Mouse (Mus musculus) kidney, embryonic 15.5 days (tissue): Measurements from ENCODE around the gene AL607142.1. TPM values are rescaled to one million over a fixed set of nuclear protein-coding genes. Genes with fewer than 3 reads are reported as not detected.

Source experiments
- ATAC-seq: fragments of 200-750 bp; cut with Nextera tagmentation; replicated peaks from 2 replicates; pipeline ENCODE4 v1.8.0; 2017; ENCODE audit warnings: moderate TSS enrichment; ENCODE audit not compliant: low FRiP score
- H3K27ac ChIP-seq: fragments of 300-500 bp; sonication (generic); 2 replicates; pipeline ENCODE4 v1.5.1; 2015; ENCODE audit warnings: mild to moderate bottlenecking, inconsistent platforms
- H3K27me3 ChIP-seq: fragments of 300-500 bp; sonication (generic); 2 replicates; pipeline ENCODE4 v1.6.1; 2015; ENCODE audit warnings: inconsistent platforms
- H3K36me3 ChIP-seq: fragments of 300-500 bp; sonication (generic); 2 replicates; pipeline ENCODE4 v1.6.1; 2015; ENCODE audit warnings: inconsistent platforms
- H3K4me1 ChIP-seq: fragments of 300-500 bp; sonication (generic); 2 replicates; pipeline ENCODE4 v1.6.1; 2015; ENCODE audit warnings: inconsistent platforms
- H3K4me2 ChIP-seq: fragments of 300-500 bp; sonication (generic); 2 replicates; pipeline ENCODE4 v1.6.1; 2015; ENCODE audit warnings: moderate library complexity, mild to moderate bottlenecking, inconsistent platforms
- H3K4me3 ChIP-seq: fragments of 300-500 bp; sonication (generic); replicated peaks from 2 replicates; pipeline ENCODE4 v1.5.1; 2015; ENCODE audit warnings: mild to moderate bottlenecking, inconsistent platforms
- H3K9ac ChIP-seq: fragments of 300-500 bp; sonication (generic); 2 replicates; pipeline ENCODE4 v1.6.1; 2015; ENCODE audit warnings: mild to moderate bottlenecking, inconsistent platforms
- H3K9me3 ChIP-seq: fragments of 300-500 bp; sonication (generic); replicated peaks from 2 replicates; pipeline ENCODE4 v1.6.1; 2016; ENCODE audit warnings: inconsistent platforms
- WGBS: fragments of 180-500 bp; shearing (Covaris S2); methylation state at CpG from one replicate; pipeline ENCODE4 v1.1.7; 2015; ENCODE audit warnings: mixed read lengths; 5-methylcytosine and 5-hydroxymethylcytosine counted together
- polyA plus RNA-seq: library from polyadenylated mRNA; unstranded; fragments of >200 nt; fragmentation: Nextera tagmentation; extraction: Ambion mirVana; gene quantifications from 2 replicates; pipeline ENCODE4 v1.2.1, GENCODE M21; 2015

The AL607142.1 gene
- polyA plus RNA-seq, 1 experiment from 2014 or later: not detected

DNA sequence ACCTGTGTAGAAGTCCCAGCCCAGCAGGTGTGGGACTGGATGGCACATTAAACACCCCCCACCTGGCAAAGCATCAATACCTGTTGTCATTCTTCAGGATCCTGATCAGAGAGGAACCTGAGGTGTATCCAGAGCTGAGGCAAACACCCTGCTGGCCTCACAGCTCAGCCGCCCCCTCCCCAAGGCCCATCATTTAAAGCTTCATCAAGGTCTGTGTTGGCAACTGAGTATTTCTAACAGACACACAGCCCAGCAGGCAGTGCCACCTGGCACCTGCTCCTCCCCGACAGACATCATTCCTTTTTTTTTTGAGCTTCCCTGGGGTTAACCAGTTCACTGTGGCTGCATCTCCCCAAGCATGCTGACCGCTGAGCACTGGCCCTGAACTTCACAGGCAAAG is 50.7 kb downstream of the AL607142.1 start:
- Histone ChIP-seq H3K27me3 (no peaks in the 10 kb centered on the region), H3K9ac (no peak overlapping the region), H3K4me1 (no peaks in the 10 kb centered on the region), H3K4me2 (no peak overlapping the region), H3K27ac (no peak overlapping the region), H3K9me3 (no peaks in the 10 kb centered on the region; the same call in 1 of the 2 replicates), H3K36me3 (no peaks in the 10 kb centered on the region), H3K4me3 (no peak overlapping the region)
- ATAC-seq: no peak
- 77% methylated on average over 3 of the region's 3 CpGs for WGBS

DNA sequence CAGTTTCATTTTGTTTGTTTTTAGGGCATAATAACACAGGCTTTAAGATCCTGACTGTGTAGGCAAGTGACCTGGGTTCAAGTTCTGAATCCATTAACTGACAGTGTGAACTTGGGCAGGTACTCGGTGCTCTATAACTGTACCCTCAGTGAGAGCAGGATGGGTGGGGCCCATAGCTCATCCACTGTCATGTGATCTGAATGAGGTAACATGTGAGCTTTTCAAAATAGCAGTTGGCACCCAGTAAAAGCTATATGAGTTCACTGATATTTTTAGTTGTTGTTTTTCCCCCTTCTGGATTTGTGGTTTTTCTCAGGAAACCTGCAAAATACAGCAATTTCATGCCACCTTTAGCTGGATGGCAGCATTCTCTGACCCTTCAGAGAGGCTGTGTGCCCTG is 51.5 kb downstream of the AL607142.1 start:
- Histone ChIP-seq H3K9ac (no peak overlapping the region), H3K27ac (no peak overlapping the region), H3K36me3 (no peaks in the 10 kb centered on the region), H3K4me3 (no peak overlapping the region), H3K27me3 (no peaks in the 10 kb centered on the region), H3K9me3 (no peaks in the 10 kb centered on the region; the same call in 1 of the 2 replicates), H3K4me1 (no peaks in the 10 kb centered on the region), H3K4me2 (no peak overlapping the region)
- 74% methylated on average over 1 of the region's 1 CpGs for WGBS
- no peak for ATAC-seq

DNA sequence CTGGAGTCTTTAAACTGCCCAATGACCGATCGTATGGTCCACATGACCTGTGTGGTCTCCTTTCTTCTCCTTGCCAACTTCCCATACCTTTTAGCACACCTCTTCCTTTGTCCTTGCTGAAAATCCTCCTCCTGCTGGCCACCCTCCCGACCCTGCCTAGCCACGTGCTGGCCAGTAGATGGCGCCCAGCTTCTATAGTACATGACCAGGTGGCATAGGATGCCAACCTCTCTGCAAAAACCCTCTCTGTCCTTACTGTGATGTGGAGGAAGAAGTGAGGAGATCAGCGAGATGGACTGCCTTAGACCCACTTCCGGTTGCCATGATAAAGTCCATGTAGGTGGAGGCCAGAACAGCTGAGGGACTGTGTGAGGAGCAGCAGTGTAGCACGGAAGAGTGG is 55.5 kb downstream of the AL607142.1 start:
- H3K36me3 ChIP-seq: no peaks in the 10 kb centered on the region
- WGBS: 37% methylated on average over 8 of the region's 8 CpGs
- H3K4me2 ChIP-seq: no peak overlapping the region

DNA sequence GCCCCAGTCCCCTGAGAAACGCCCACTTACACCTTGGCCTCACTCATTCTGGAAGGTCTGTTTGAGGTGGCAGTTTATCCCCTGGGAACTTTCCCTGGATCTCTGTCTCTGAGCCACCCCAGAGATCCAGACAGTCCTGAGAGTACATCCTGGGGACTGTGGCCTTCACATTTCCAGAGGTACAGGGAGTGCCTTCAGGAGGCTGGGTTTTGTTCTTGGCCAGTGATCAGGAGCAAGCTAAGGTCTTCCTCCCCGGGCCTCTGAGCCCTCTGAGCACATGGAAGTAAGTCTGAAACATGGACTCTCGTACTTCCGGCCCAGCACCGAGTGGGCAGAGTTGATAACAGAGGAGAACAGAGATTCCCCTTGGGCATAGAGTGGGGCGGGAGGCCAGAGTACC is 59.9 kb downstream of the AL607142.1 start:
- Histone ChIP-seq H3K36me3 (no peaks in the 10 kb centered on the region), H3K4me1 (no peaks in the 10 kb centered on the region), H3K4me2 (no peak overlapping the region), H3K27ac (no peak overlapping the region), H3K9me3 (no peaks in the 10 kb centered on the region), H3K27me3 (no peaks in the 10 kb centered on the region), H3K9ac (no peak overlapping the region), H3K4me3 (no peak overlapping the region)
- WGBS: 77% methylated on average over 6 of the region's 6 CpGs
- no peak for ATAC-seq

More for the DNA sequence above, 55.5 kb downstream of the AL607142.1 start:
- Histone ChIP-seq H3K4me3 (no peak overlapping the region), H3K9ac (no peak overlapping the region), H3K27ac (no peak overlapping the region), H3K9me3 (no peaks in the 10 kb centered on the region), H3K4me1 (no peaks in the 10 kb centered on the region), H3K27me3 (no peaks in the 10 kb centered on the region)
- ATAC-seq: no peak

DNA sequence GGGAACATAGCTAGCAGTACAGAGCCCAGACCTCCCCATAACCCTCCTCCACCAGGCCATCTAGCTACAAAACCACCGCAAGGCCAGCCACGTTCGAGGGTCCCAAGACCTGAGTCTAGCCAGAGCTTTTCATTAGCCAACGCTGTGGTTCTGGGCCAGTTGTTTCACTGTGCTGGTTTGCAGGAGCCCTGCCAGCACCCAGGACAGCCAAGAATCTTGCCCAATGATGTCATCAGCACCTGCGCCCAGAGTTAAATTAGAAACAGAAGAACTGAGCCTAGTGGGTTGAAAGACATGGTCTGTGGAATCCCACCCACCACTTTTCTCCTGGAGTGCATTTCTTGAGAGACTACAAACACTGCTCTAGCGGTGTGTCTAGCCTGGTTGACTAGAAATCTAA is 61.3 kb downstream of the AL607142.1 start:
- Histone ChIP-seq H3K4me3 (no peak overlapping the region), H3K27ac (no peak overlapping the region), H3K9me3 (no peaks in the 10 kb centered on the region), H3K4me2 (no peak overlapping the region), H3K9ac (no peak overlapping the region), H3K27me3 (no peaks in the 10 kb centered on the region), H3K36me3 (no peaks in the 10 kb centered on the region), H3K4me1 (no peaks in the 10 kb centered on the region)
- WGBS: 84% methylated on average over 6 of the region's 6 CpGs
- no peak for ATAC-seq

DNA sequence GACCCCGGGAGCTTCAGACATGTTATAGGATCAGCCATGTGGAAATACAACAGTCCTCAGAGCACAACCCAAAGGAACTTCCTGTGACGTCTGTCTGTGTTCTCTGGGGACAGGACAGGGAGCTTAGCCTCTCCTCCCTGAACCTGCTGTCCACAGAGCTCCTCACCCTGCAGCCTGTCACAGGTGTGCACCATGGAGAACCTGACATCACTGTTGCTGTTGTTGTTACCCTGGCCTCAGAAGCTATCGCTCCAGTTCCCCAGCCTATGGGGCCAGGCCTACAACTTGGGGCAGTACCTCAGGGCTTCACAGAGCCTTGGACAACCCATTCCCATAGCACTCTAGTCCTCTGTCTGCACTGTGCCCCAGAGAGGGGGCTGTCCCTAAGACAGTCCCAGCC is 62.5 kb downstream of the AL607142.1 start:
- no peak overlapping the region for H3K27ac ChIP-seq
- no peaks in the 10 kb centered on the region for H3K27me3 ChIP-seq
- H3K9me3 ChIP-seq: no peaks in the 10 kb centered on the region
- H3K4me1 ChIP-seq: no peaks in the 10 kb centered on the region
- no peaks in the 10 kb centered on the region for H3K36me3 ChIP-seq
- no peak overlapping the region for H3K9ac ChIP-seq
- WGBS: 80% methylated on average over 3 of the region's 3 CpGs
- no peak for ATAC-seq
- no peak overlapping the region for H3K4me3 ChIP-seq
- H3K4me2 ChIP-seq: no peak overlapping the region

DNA sequence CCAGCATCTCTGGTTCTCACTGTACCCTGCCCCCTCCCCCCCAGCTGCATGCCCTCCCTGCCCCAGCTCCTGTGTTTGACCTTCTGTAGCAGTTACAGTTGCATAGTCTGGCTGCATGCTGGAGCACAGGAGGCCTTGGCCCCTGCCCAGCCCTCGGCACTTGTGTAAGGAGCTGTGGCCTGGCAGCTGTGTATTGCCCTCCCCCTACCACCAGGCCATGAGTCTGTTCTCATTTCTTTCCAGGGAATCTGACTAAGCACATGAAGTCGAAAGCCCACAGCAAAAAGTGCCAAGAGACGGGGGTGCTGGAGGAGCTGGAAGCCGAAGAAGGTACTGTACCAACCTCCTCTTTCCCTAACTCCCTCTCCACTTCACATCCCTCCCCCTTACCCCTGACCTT is 63.2 kb downstream of the AL607142.1 start:
- WGBS: 54% methylated on average over 4 of the region's 4 CpGs
- Histone ChIP-seq H3K4me2 (no peak overlapping the region), H3K9me3 (no peaks in the 10 kb centered on the region), H3K36me3 (no peaks in the 10 kb centered on the region), H3K4me1 (no peaks in the 10 kb centered on the region), H3K4me3 (no peak overlapping the region), H3K27me3 (no peaks in the 10 kb centered on the region), H3K9ac (no peak overlapping the region), H3K27ac (no peak overlapping the region)
- ATAC-seq: no peak

DNA sequence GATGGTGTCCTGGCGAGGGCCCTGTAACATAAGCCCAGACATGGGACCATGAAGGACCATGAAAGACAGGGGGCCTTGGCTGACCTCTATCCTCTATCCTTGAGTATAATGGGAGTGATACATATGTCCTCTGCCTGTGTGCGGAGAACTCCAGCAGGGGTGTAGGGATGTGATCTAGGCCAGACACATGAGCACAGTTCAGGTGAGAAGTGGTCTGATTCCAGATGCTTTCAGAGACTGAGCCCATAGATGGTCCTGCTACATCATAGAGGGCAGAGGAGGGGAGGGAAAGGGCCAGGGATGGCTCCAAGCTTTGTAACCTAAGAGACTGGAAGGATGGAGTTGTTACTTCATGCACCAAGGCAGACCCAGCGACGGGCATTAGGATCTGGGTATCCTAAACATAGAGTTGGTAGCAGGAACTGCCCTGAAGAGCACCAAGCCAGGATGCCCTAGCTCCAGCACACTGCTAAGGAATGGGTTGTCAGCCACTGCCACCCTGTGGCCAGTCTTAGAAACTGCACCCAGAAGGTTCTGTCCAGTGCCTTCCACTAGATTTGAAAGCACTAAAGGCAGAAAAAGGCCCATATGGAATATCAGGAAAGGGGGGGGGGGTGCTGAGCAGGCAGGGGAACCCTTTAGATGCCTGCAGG is 64.6 kb downstream of the AL607142.1 start:
- H3K4me2 ChIP-seq: no peak overlapping the region
- no peak overlapping the region for H3K27ac ChIP-seq
- no peak overlapping the region for H3K4me3 ChIP-seq
- H3K27me3 ChIP-seq: no peaks in the 10 kb centered on the region
- 42% methylated on average over 4 of the region's 4 CpGs for WGBS
- no peak for ATAC-seq
- no peaks in the 10 kb centered on the region for H3K36me3 ChIP-seq
- no peak overlapping the region for H3K9ac ChIP-seq
- no peaks in the 10 kb centered on the region for H3K4me1 ChIP-seq
- H3K9me3 ChIP-seq: no peaks in the 10 kb centered on the region

DNA sequence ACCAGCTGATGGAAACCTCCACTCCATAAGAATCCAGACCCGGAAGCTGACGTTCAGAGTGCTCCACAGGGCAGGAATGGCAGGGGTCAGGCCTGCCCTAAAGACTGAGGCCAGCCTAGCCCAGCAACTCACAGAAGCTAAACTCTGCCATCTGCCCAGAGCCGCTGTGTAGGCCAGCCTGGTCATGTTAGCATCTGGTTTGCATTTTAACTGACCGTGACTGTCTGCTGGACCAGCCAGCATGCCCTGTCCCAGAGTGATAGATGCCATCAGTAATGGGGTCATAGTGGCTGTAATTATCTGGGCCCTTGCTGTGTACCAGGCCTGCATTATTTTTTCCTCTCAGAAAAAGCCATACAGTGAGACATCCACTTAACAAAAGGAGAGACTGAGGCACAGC is 66.1 kb downstream of the AL607142.1 start:
- Histone ChIP-seq H3K36me3 (no peaks in the 10 kb centered on the region), H3K4me2 (no peak overlapping the region), H3K9me3 (no peaks in the 10 kb centered on the region), H3K27me3 (no peaks in the 10 kb centered on the region), H3K9ac (no peak overlapping the region), H3K4me3 (no peak overlapping the region), H3K27ac (no peak overlapping the region), H3K4me1 (no peaks in the 10 kb centered on the region)
- WGBS: 51% methylated on average over 4 of the region's 4 CpGs
- ATAC-seq: no peak

DNA sequence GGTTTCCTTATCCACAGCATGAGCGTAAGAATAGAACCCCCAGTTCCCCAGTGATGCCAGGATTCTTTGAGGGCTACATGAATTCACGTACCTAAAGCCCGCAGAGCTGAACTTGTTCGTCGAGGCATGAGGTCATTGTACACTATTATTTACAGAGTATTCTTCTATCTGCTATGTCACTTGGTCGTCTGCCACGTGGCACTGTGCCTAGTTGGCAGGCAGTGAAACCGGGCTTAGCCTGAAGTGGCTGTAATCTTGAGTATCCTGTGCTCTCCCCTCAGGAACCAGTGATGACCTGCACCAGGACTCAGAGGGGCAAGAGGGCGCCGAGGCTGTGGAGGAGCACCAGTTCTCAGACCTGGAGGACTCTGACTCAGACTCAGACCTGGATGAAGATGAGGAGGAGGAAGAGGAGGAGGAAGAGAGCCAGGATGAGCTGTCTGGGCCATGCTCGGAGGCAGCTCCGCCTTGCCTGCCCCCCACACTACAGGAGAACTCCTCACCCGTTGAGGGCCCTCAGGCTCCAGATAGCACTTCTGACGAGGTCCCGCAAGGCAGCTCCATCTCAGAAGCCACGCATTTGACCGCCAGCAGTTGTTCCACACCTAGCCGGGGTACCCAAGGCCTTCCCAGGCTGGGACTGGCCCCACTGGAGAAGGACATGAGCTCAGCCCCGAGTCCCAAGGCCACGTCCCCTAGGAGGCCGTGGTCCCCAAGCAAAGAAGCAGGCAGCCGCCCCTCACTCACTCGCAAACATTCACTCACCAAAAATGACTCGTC is 66.8 kb downstream of the AL607142.1 start:
- Histone ChIP-seq H3K27me3 (no peaks in the 10 kb centered on the region), H3K27ac (no peak overlapping the region), H3K9ac (no peak overlapping the region), H3K36me3 (no peaks in the 10 kb centered on the region), H3K4me3 (no peak overlapping the region), H3K4me2 (no peak overlapping the region), H3K4me1 (no peaks in the 10 kb centered on the region), H3K9me3 (no peaks in the 10 kb centered on the region)
- WGBS: 76% methylated on average over 24 of the region's 24 CpGs
- ATAC-seq: no peak

DNA sequence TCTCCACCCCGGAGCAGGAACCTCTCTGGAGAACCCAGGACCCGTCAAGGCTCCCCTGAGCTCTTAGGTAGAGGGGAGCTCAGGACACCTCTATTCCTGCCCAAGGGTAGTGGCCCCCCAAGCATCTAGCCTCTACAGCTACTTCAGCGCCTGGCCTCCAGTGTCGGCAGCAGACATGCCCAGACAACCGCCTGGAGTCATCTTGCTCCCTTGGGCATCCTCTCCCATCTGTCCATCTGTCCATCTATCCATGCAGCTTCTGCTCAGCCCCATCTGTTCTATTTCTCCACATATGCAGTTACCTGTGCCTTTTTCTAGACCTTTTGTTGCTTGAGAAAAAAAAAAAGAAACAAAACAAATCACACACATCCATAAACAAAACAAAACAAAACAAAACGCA is 69.4 kb downstream of the AL607142.1 start:
- WGBS: 83% methylated on average over 6 of the region's 6 CpGs
- Histone ChIP-seq H3K4me1 (no peaks in the 10 kb centered on the region), H3K27ac (no peak overlapping the region), H3K27me3 (no peaks in the 10 kb centered on the region), H3K9me3 (no peaks in the 10 kb centered on the region), H3K9ac (no peak overlapping the region), H3K36me3 (no peaks in the 10 kb centered on the region), H3K4me3 (no peak overlapping the region), H3K4me2 (no peak overlapping the region)
- ATAC-seq: no peak

DNA sequence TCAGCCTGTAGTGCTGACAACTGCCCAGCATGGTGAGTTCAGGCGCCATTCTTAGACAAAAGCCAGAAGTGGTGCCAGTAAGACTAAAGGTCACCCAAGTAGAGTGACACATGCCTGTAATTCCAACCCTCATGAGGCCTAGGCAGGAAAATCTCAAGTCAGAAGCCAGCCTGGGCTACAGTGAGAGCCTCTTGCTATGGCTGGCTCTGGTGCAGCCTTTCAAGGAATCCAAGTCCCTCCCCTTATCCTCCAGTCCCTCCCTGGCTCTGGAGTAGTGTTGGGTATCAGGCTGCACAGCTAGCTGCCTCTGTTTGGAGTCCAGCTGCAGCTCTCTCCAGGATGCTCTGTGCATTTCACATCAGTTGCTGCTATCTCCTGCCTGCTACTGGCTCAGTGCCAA is 77.0 kb downstream of the AL607142.1 start:
- WGBS: 74% methylated on average over 1 of the region's 1 CpGs
- no peak for ATAC-seq
- Histone ChIP-seq H3K9ac (no peak overlapping the region), H3K4me2 (no peak overlapping the region), H3K27me3 (no peaks in the 10 kb centered on the region), H3K27ac (no peak overlapping the region), H3K36me3 (no peaks in the 10 kb centered on the region), H3K9me3 (no peaks in the 10 kb centered on the region), H3K4me3 (no peak overlapping the region), H3K4me1 (no peaks in the 10 kb centered on the region)
